Mouse (Mus musculus) adrenal gland (tissue): ENCODE results near the gene Fbxw9.

Source experiments
- intact Hi-C: fragments of 180-260 bp; cut with DNase I; formaldehyde crosslinking; loops from one replicate; pipeline ENCODE4 v1.15.1; 2025

The Fbxw9 gene

DNA sequence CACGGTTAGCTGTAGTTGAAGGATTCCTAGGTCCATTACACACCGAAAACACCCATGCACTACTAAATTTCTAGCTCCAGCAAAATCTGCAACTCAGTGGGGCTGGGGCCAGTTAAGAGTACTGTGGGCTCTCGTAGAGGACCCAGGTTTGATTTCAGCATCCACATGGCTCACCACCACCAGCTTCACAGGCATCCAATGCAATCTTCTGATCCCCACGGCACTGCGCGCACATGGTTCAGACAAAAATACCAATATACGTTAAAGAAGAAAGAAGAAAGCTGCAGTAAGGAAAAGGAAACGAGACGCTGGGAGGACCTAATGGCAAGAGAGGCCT, 23.5 kb upstream of the Fbxw9 start:
- intact Hi-C loops, result loop anchor here (5.0 kb wide), 1 partner anchor 36 kb away; the partner anchor contains the start of gene Dhps

DNA sequence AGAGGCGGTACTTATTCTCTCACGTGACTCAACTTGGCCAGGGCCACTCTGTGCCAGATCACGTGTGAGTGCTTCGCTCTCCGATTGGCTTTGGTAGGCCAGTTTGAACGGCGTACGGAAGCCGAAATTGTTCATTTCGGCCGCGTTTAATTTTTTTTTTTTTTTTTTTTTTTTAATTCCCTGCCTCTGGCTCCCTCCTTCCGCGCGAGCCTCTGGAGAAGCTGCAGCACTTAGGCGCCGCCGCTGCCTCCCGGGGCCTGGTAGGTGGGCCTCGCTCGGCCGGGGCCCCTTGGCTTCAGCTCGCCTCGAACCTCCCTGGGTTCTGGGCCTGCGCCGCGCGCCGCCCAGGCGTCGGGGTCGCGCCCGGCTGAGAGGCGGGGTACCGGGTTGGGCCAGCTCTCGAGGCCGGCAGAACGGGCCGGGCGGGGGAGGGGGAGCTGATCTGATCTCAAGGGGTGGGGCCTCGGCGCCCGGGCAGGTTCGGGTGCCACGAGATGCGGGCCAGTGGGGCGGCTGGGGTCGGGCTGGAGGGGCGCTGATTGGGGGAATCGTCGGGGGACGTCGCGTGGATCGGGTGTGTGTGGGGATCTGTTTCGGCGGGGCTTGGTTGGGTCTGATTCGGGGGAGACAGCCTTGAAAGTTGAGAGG, 23.0 kb upstream of the Fbxw9 start, which contains the start of gene Tnpo2:
TSS of gene Tnpo2 (plus strand) at position 198 of the 648 bp plus-strand sequence.
- intact Hi-C loops, result loop anchor here (5.0 kb wide), 1 partner anchor 35 kb away; the partner anchor contains the start of gene Dhps

DNA sequence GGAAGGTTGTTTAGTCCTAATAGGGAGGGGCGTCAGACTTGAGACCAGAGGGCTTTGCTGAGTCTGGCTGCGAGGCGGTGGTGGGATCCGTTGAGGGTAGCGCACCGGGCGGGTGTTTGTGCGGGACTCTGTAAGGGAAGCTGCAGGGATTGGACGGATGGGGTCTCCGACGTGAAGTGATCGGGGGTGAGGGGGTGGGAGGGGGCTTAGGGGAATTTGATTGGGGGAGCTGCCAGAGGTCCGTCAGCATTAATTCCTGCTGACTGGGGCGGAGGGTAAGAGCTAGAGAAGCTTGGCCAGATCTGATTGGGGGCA, 22.5 kb upstream of the Fbxw9 start:
- intact Hi-C loops, result loop anchor here (5.0 kb wide), 1 partner anchor 35 kb away; the partner anchor contains the start of gene Dhps

DNA sequence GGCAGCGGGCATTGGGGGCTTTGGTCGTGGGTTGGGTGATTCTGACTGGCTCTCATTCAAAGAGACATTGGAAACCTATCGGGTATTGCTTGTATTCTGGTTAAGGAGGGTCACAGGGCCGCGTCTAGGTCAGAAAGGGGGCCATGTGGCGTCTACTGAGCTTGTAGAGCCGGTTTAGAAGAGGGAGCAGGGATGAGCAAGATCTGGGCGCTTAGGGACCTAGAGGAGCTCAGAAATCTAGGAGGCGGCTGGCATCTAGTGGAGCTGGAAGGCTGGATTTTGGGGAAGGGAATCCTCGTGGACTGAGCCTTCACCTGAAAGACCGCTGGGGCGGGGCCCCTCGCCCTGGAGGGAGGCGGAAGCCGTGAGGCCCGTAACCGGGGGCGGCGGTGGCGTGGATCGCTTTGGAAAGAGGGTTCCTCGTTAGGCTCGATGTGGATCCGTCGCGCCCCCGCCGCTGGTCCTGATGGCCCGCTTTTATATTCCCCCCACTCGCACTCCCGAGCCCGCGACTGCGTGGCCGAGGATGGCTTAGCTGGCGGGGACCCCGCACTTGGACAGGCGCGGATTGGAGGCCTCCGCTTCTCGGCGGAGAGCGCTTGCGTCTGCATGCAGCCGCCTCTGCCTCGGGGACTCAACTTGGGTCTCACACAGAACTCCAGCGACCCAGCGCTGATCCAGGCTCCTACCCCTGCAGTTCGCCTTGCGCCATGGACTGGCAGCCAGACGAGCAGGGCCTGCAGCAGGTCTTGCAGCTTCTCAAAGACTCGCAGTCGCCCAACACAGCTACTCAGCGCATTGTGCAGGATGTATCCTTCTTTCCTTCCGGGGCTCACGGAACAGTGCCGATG, 21.9 kb upstream of the Fbxw9 start:
- intact Hi-C loops, result loop anchor here (5.0 kb wide), 1 partner anchor 34 kb away; the partner anchor contains the start of gene Dhps

DNA sequence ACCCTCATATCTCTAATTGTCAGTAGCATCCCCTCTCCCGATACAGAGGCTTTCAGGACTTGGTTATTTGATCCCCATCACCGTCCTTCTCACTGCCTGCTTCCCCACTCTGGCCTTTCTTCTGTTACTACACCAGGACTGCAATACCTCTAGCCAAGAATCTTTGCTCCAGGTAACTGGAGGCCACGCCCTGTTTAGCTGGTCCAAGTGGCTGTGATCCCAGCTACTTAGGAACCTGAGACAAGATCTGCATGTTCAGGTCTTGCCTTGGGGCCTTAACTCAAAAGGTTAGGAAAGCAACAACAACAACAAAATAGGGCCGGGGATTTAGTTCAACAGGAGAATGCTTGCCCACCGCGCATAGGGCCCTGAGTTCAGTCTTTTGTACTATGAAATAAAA, 16.2 kb upstream of the Fbxw9 start:
- intact Hi-C loops, result no loop called here

DNA sequence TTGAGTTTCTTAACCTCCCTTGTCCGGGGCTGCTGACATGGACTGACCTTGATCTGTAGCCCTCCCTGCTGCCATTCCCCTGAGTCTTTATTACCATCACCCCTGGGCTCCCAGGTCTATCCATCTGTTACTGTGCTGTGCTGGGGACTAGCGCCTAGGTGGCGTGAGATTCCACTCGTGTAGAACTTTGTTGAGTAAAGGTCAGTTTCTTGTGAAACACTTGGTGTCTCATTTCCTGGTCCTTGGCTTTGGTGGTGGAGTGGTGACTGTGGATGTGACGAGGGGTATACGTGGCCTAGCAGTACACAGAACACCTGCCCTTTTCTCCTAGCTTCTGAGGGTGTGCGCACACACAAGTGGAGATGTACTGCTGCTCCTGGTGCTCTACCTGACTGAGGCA, 2.5 kb upstream of the Fbxw9 start:
- intact Hi-C loops, result no loop called here

DNA sequence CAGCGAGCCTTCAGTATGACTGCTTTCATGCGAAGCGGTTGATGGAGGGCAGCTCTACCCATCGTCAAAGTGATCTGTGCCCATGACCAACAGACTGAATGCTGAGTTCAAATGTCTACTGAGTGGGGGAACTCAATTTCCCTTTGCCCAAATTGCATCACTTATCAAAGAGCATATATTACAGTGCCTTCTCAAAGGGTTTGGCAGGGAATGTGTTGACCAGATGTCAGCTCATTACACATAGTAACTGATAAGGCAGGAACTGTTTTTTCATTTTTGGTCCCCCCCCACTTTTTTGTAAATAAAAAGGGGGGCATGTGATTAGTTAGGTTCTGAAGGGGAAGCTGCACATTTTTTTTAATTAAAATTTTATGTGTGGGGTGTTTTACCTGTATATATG, 2.7 kb downstream of the Fbxw9 start:
- intact Hi-C loops, result no loop called here

DNA sequence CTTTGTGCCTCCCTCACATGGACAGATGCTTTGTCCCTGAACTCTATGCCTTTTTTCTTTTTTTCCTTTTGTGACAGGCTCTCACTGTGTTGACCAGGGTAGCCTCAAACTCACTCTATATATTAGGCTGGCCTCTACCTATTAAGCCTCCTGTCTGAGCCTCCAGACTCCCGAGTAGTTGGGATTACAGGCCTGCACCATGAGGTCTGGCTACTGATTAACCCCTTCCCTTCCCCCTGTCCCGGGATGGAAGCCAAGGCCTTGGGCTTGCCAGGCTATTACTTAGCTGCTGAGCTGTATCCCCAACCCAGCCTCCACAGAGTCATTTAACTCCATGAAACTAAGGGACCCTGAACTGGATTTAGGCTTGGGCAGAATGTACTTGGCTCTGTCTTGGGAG, 5.4 kb downstream of the Fbxw9 start:
- intact Hi-C loops, result no loop called here

DNA sequence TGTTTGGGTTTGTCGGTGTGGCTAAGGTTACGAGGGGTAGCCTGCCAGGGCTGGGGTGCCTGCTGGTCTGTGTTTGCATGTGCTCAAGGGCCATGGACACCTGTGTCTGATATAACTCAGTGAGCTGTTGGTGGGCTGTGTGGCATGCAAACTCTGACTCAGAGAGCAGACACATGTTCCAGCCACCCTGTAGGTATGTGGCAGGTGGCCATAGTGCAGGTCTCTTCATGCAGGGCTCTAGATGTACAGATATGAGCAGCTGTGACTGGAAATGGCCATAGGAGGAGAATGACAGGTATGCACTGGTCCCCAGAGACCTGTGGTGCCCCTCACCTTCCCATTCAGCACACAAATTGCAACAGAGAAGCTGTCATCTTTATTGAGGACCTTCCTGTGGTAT, 7.3 kb downstream of the Fbxw9 start:
- intact Hi-C loops, result no loop called here

DNA sequence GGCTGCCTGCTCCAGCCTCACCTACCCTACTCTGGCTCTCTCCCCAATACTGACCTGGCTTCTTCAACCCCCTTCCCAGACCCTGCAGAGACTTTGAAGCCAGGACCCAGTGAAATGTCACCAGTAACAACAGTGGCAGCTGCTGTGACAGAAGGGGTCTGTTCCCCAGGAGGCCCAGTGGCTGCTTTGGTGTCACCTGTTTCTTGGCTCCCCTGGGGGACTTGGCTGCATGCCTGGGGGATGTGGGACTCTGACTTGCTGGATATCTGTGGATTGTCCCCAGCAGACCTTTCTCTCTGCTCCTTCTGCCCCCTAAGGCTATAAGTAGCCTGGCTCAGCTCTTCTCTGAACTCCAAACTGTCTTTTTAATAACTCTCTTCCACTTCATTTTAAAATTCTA, 8.1 kb downstream of the Fbxw9 start, which contains the start of gene Gm5741:
TSS of gene Gm5741 (minus strand) at position 1 of the 400 bp plus-strand sequence.
- intact Hi-C loops, result no loop called here

DNA sequence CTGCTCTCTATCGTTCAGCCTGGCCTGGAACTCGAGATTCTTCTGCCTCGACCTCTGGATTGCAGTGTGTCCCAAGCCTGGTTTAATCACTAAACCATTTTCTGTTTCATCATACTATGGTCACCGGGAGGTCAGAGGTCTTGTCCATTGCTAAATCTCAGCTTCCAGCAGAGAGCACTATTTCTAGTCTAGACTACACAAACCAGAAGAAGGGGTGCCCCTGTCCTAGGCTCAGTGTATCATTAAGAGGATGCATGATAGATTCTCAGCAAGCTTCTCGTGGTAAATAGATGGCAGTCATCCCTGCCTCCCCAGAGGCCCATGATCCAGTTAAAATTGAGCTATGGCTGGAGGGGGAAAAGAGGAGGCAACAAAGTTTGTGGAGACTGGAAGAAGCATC, 11.2 kb downstream of the Fbxw9 start:
- intact Hi-C loops, result loop anchor here (5.0 kb wide), 1 partner anchor 34 kb away; the partner anchor contains the start of gene Tnpo2

DNA sequence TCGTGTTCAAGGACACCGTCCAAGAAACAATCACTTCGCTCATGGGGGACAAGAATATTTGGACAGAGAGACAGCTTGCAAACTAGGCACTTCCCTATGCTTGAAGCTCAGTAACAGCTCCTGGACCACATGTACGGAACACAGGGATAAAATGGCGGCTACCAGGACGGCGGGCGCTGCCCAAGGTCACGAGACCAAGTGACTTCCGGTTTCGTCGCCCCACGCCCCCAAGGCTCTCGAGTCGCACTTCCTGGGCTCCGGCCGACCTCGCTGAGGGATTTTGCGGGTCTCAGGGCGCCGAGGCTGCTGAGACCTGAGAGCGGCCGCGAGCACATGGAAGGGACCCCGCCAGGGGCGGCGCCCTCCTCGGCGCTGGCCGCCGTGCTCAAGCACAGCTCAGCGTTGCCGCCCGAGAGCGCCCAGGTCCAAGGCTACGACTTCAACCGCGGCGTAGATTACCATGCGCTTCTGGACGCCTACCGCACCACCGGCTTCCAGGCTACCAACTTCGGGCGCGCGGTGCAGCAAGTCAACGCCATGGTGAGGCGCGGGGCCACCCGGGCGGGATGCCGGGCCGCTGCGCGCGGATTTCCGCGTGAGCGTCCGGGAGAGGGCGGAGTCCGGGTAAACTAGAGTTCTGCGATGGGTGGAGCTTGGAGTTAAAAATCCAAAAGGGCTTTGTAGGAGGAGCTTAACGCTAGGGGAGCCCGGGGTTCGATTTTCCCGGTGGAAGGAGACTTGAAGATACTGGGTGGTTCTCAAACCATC, 11.8 kb downstream of the Fbxw9 start, which contains the start of gene Dhps:
TSS of gene Dhps (plus strand) at position 244 of the 768 bp plus-strand sequence.
- intact Hi-C loops, result loop anchor here (5.0 kb wide), 1 partner anchor 34 kb away; the partner anchor contains the start of gene Tnpo2

DNA sequence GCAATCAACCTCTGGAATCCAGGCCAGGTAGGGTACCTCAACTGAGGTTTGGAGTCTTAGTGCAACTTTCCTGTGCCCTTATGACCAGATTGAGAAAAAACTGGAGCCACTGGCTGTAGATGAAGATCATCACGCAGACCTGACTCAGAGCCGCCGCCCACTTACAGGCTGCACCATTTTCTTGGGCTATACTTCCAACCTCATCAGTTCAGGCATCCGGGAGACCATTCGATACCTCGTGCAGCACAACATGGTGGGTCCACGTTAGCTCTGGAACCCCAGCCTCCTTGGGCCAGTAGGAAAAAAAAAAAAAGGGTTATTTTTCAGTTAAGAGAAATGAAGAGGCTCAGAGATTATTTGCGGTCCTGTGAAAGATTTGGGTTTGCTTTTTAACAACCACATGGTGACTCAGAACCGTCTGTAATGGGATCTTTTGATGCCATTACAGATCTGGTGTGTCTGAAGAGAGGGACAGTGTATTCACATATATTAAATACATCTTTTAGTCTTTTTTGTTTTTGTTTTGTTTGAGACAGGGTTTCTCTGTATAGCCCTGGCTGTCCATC, 12.6 kb downstream of the Fbxw9 start:
- intact Hi-C loops, result loop anchor here (5.0 kb wide), 1 partner anchor 35 kb away; the partner anchor contains the start of gene Tnpo2

DNA sequence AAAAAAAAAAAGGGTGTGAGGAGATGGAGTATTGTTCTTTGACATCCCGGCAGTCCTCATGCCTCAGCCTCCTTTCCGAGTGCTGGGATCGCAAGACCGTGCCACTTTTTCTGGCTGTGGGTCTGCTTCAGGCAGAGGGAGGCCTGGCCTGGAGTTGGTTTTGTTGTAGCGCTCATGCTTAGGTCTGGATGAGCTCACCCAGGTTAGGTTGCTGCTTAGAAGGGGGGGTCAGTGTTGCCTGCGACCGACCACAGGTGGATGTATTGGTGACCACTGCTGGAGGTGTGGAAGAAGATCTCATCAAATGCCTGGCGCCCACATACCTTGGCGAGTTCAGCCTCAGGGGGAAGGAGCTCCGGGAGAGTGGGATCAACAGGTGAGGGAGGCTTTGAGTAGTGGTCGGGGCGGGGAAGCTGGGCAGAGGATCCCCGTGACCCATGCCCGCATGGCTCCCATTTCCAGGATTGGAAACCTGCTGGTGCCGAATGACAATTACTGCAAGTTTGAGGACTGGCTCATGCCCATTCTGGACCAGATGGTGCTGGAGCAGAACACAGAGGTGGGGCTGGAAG, 13.3 kb downstream of the Fbxw9 start:
- intact Hi-C loops, result loop anchor here (5.0 kb wide), 1 partner anchor 36 kb away; the partner anchor contains the start of gene Tnpo2

DNA sequence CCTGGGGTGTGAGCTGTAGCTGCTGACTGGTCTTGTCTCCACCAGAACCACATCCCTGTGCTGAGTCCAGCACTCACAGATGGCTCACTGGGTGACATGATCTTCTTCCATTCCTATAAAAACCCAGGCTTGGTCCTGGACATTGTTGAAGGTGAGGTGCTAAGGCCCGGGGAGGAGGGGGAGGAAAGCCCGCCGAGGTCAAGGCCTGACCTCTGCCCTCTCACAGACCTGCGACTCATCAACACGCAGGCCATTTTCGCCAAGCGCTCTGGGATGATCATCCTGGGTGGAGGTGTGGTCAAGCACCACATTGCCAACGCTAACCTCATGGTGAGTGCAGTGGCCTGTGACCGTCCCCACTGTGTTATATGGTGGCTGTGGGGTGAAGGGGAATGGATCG, 14.3 kb downstream of the Fbxw9 start:
- intact Hi-C loops, result loop anchor here (5.0 kb wide), 1 partner anchor 37 kb away; the partner anchor contains the start of gene Tnpo2

DNA sequence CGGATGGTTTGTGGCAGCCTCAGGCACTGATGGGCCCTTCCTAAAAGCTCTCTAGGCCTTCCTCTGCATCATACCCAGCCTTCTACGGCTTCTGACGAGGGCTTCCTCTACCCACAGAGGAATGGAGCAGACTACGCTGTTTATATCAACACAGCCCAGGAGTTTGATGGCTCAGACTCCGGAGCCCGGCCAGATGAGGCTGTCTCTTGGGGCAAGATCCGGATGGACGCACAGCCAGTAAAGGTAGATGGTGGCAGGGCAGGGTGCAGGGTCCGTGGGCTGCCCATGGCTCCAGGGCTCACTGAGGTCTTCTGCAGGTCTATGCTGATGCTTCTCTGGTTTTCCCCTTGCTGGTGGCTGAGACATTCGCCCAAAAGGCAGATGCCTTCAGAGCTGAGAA, 14.8 kb downstream of the Fbxw9 start:
- intact Hi-C loops, result loop anchor here (5.0 kb wide), 3 partner anchors 37 to 223 kb away; partner anchors contain the start of genes Orc6, Tnpo2 and Vps35

DNA sequence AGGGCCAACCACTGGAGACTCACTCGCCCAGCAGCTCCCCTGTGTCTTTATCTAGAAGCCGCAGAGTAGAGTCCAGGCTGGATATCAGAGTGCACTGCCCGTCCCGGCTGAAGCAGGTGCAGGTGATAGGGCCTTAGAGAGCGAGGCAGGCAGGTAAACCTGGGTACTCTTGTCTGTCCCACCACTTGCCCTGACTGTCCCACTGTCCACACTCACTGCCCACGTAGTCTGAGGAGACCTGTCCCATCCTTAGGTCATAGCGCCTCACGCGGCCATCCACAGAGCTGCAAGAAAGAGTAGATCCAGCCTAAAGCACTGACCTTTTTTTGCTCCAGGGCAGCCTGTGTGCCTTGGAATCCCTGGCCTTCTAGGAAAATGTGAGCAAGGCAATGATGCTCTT, 16.1 kb downstream of the Fbxw9 start:
- intact Hi-C loops, result loop anchor here (5.0 kb wide), 2 partner anchors 96 to 221 kb away; partner anchors contain the start of genes Orc6 and Vps35

DNA sequence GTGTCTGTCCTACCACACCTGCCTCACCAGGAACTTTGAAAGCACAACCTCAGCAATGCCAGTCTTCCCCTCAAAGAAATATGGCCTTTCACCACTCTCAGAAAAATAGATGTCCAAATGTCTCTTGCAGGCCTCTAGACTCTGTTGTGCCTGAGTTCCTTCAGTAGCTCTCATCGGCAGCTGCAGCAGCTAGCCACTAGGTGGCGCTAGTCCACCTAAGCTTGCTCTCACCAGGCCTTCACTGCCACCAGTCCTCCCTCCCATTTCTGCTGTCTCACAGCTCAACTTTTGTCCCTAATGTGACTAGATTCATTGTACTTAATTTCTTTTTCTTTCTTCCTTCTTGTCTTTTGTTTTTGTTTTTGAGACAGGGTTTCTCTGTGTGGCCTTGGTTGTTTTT, 17.1 kb downstream of the Fbxw9 start:
- intact Hi-C loops, result loop anchor here (5.0 kb wide), 2 partner anchors 95 to 220 kb away; partner anchors contain the start of genes Orc6 and Vps35

DNA sequence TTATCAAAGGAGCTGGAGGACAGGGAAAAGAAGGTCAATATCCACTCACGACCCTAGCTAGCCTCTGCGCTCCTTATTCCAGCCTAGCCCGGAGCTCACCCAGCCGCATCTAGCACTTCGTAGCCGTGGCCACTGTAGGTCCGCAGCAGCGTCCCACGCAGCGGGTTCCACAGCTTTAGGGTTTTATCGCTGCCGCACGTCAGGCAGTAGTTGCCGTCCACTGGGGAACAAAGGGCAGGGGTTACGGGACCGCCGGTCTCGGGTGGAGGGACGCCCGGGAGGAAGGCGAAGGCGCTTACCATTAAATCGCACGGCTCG, 20.3 kb downstream of the Fbxw9 start:
- intact Hi-C loops, result no loop called here

DNA sequence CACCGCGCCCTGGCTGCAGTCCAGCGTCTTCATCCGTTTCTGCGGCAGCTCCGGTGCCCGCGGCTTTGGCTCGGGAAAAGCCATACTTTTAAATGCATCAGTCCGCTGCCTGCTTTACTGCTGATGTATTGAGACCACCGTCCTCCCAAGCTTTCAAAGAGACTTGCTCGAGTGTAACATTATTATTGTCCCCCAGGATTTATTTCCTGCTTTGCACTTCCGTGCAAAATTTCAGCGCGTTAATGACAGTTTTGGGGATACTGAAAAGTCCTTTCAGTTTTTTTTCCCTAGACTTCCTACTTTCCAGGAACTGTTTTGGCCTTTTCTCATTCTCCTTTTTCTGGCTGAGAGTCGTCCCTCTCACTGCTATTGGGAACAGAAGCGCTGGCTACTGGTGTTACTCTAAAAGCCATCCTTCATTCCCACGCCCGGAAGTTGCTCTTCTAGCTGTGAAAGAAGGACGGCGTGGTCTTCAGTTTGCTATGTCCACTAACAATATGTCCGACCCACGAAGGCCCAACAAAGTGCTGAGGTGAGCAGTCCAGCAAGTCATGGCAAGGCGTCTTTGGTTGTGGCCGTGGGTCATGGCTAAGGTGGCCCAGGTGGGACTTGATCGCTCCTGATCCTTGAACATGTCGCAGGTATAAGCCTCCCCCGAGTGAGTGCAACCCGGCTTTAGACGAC, 20.8 kb downstream of the Fbxw9 start, which contains the start of gene Wdr83os:
TSS of gene Wdr83os (plus strand) at position 209 of the 684 bp plus-strand sequence.
- intact Hi-C loops, result no loop called here
